Mouse (Mus musculus): Measurements from ENCODE around the gene Fmod. TPM values are rescaled to one million over a fixed set of nuclear protein-coding genes. Genes with fewer than 3 reads are reported as not detected.
A peak's percentile ranks its signal among the peaks of the same experiment; 100 is the strongest.

The Fmod gene
- total RNA-seq, 1 experiment from 2014 or later: not detected

GRCm38 (mm10) chr1:134053207-134053606, 16.2 kb downstream of the Fmod start:
- peak; percentile 83 for ATAC-seq (ENCODE audit: extremely low read depth, insufficient number of reproducible peaks, low FRiP score, poor library complexity, severe bottlenecking)

GRCm38 (mm10) chr1:134055058-134055457, 18.0 kb downstream of the Fmod start:
- no peak for ATAC-seq (ENCODE audit: extremely low read depth, insufficient number of reproducible peaks, low FRiP score, poor library complexity, severe bottlenecking)

GRCm38 (mm10) chr1:134055666-134056245, 18.7 kb downstream of the Fmod start:
- no peak for ATAC-seq (ENCODE audit: extremely low read depth, insufficient number of reproducible peaks, low FRiP score, poor library complexity, severe bottlenecking)

GRCm38 (mm10) chr1:134056285-134056684, 19.2 kb downstream of the Fmod start:
- no peak for ATAC-seq (ENCODE audit: extremely low read depth, insufficient number of reproducible peaks, low FRiP score, poor library complexity, severe bottlenecking)

GRCm38 (mm10) chr1:134057736-134058135, 20.7 kb downstream of the Fmod start:
- ATAC-seq (ENCODE audit: extremely low read depth, insufficient number of reproducible peaks, low FRiP score, poor library complexity, severe bottlenecking): no peak

- no peak for ATAC-seq (ENCODE audit: extremely low read depth, insufficient number of reproducible peaks, low FRiP score, poor library complexity, severe bottlenecking)
These were observed 21.8 kb downstream of the Fmod start for GRCm38 (mm10) chr1:134058870-134059269.

- ATAC-seq (ENCODE audit: extremely low read depth, insufficient number of reproducible peaks, low FRiP score, poor library complexity, severe bottlenecking): peak; percentile 25; the same call in 1 of the 2 replicates
These were observed 23.0 kb downstream of the Fmod start for GRCm38 (mm10) chr1:134059739-134060695.

- peak; percentile 63 for ATAC-seq (ENCODE audit: extremely low read depth, insufficient number of reproducible peaks, low FRiP score, poor library complexity, severe bottlenecking)
These were observed 24.0 kb downstream of the Fmod start for GRCm38 (mm10) chr1:134060849-134061569.

GRCm38 (mm10) chr1:134061915-134062314, 24.9 kb downstream of the Fmod start:
- ATAC-seq (ENCODE audit: extremely low read depth, insufficient number of reproducible peaks, low FRiP score, poor library complexity, severe bottlenecking): no peak

GRCm38 (mm10) chr1:134062411-134063085, 25.5 kb downstream of the Fmod start:
- no peak for ATAC-seq (ENCODE audit: extremely low read depth, insufficient number of reproducible peaks, low FRiP score, poor library complexity, severe bottlenecking)

- ATAC-seq (ENCODE audit: extremely low read depth, insufficient number of reproducible peaks, low FRiP score, poor library complexity, severe bottlenecking): peak; percentile 42
These were observed 26.2 kb downstream of the Fmod start for GRCm38 (mm10) chr1:134063086-134063772.

GRCm38 (mm10) chr1:134063773-134064125, 26.7 kb downstream of the Fmod start:
- no peak for ATAC-seq (ENCODE audit: extremely low read depth, insufficient number of reproducible peaks, low FRiP score, poor library complexity, severe bottlenecking)

GRCm38 (mm10) chr1:134064296-134064831, 27.3 kb downstream of the Fmod start:
- no peak for ATAC-seq (ENCODE audit: extremely low read depth, insufficient number of reproducible peaks, low FRiP score, poor library complexity, severe bottlenecking)

GRCm38 (mm10) chr1:134065241-134065809, 28.3 kb downstream of the Fmod start:
- peak; percentile 37 for ATAC-seq (ENCODE audit: extremely low read depth, insufficient number of reproducible peaks, low FRiP score, poor library complexity, severe bottlenecking)

- no peak for ATAC-seq (ENCODE audit: extremely low read depth, insufficient number of reproducible peaks, low FRiP score, poor library complexity, severe bottlenecking)
These were observed 29.5 kb downstream of the Fmod start for GRCm38 (mm10) chr1:134066554-134066953.

GRCm38 (mm10) chr1:134067143-134067619, 30.1 kb downstream of the Fmod start:
- peak; percentile 13; the same call in 1 of the 2 replicates for ATAC-seq (ENCODE audit: extremely low read depth, insufficient number of reproducible peaks, low FRiP score, poor library complexity, severe bottlenecking)

- ATAC-seq (ENCODE audit: extremely low read depth, insufficient number of reproducible peaks, low FRiP score, poor library complexity, severe bottlenecking): no peak
These were observed 33.1 kb downstream of the Fmod start for GRCm38 (mm10) chr1:134070099-134070669.
